ENCODE assay signal across 29 mouse cellular contexts in the genomic region with DNA sequence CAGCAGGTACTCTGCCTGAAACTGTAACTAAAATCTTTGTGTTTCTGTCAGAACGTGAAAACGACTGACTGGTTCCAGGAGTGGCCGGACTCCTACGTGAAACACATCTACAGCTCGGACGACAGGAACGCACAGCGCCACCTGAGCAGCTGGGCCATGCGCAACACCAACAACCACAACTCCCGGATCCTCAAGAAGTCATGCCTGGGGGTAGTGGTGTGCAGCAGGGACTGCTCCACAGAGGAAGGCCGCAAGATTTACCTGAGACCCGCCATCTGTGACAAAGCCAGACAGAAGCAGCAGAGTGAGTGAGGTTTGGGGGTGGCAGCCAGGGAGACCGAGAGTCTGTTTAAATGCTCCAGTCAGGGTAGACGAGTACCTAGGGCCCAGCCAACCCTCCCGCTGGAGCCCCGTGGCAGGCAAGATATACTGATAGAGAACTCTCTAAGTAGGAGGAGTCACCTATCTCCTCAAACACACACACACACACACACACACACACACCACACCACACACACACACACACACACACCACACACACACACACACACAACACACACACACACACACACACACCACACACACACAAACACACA. TPM values are rescaled to one million over a fixed set of nuclear protein-coding genes. Genes with fewer than 3 reads are reported as not detected.
DNase-seq lines count a peak whose midpoint lies in the region; ATAC-seq and TF ChIP-seq lines count a peak whose summit lies in the region.
"Had no signal": no experiment of that assay in that cellular context is flagged by ENCODE, and none has a peak within 500 bp of the region (broad histone marks: within the 10 kb centered on the region; RNA-seq: fewer than 3 reads in every experiment).

No protein-coding gene starts in this region.

- no peak overlapping the region for H3K4me2 ChIP-seq in liver, embryonic 16.5 days (ENCODE audit: low read depth, low read length)
- H3K4me2 ChIP-seq: limb, embryonic 15.5 days; midbrain, embryonic 11.5 days; neural tube, embryonic 15.5 days had no signal

- no peak overlapping the region for H3K27ac ChIP-seq in liver, embryonic 16.5 days (ENCODE audit: low read length)
- H3K27ac ChIP-seq: heart, embryonic 10.5 days; hindbrain, embryonic 10.5 days; left cerebral cortex, adult 2 months; limb, embryonic 15.5 days; macrophage; neural tube, embryonic 15.5 days had no signal

- peak; percentile 24 for DNase-seq in ES-CJ7 (ENCODE audit: low read depth, low spot score)
- no peak for DNase-seq in left cerebral cortex, postnatal 4 days
- DNase-seq in cerebellum, adult 9-10 months = no peak
- DNase-seq in right cerebral cortex, postnatal 25 days = no peak
- DNase-seq: adrenal gland, adult 8-10 months; cerebellum, adult 2 months; cerebellum, postnatal 36 days; layer of hippocampus, adult 9-11 months had no signal

- TF ChIP-seq CTCF in E14TG2a.4 (conservative IDR thresholded peaks at IDR 0.05; ENCODE audit: low read length) = no peak

- intact Hi-C loops in left cerebral cortex, postnatal 4 days (cut with DNase I) = no loop called here

- 65% methylated on average over 16 of the region's 16 CpGs for WGBS in liver, embryonic 16.5 days (ENCODE audit: insufficient replicate concordance)

- H3K36me3 ChIP-seq in E14TG2a.4 (ENCODE audit: insufficient read depth, low read length) = no peaks in the 10 kb centered on the region
- no peaks in the 10 kb centered on the region for H3K36me3 ChIP-seq in liver, embryonic 16.5 days (ENCODE audit: control insufficient read depth, insufficient read depth)
- H3K36me3 ChIP-seq: heart, embryonic 10.5 days; hindbrain, embryonic 10.5 days; limb, embryonic 15.5 days; neural tube, embryonic 15.5 days had no signal

- H3K9me3 ChIP-seq in E14TG2a.4 (ENCODE audit: low read length) = no peaks in the 10 kb centered on the region
- no peaks in the 10 kb centered on the region for H3K9me3 ChIP-seq in liver, embryonic 16.5 days (replicated peaks; ENCODE audit: control insufficient read depth, low read length)
- H3K9me3 ChIP-seq: heart, embryonic 10.5 days; hindbrain, embryonic 10.5 days; limb, embryonic 15.5 days; neural tube, embryonic 15.5 days had no signal

- peaks cover 10% of the 10 kb centered on the region; the same call in 1 of the 2 replicates for H3K27me3 ChIP-seq in E14TG2a.4 (ENCODE audit: insufficient read depth, low read length)
- no peaks in the 10 kb centered on the region for H3K27me3 ChIP-seq in liver, embryonic 16.5 days (ENCODE audit: control insufficient read depth, insufficient read depth, low read depth, low read length)
- H3K27me3 ChIP-seq: limb, embryonic 15.5 days; neural tube, embryonic 15.5 days had no signal

- H3K4me3 ChIP-seq in E14TG2a.4 (replicated peaks; ENCODE audit: low read length) = peak overlapping the region; percentile 39; the same call in 1 of the 2 replicates
- H3K4me3 ChIP-seq in liver, embryonic 16.5 days (ENCODE audit: low read depth, low read length) = no peak overlapping the region
- H3K4me3 ChIP-seq: heart, embryonic 10.5 days; hindbrain, embryonic 10.5 days; left cerebral cortex, adult 2 months; limb, embryonic 15.5 days; neural tube, embryonic 15.5 days had no signal

- no peak overlapping the region for H3K9ac ChIP-seq in liver, embryonic 16.5 days (ENCODE audit: low read depth, low read length)
- H3K9ac ChIP-seq: limb, embryonic 15.5 days; neural tube, embryonic 15.5 days had no signal

- peak; percentile 52; the same call in 1 of the 2 replicates for ATAC-seq in common myeloid progenitor, adult 5-6 weeks (replicated peaks; ENCODE audit: low read depth, poor library complexity, severe bottlenecking)
- 0 out of 2 replicates have a peak, but pooled peaks have one; percentile 39 for ATAC-seq in liver, embryonic 16.5 days (ENCODE audit: low read depth)
- ATAC-seq: forebrain, embryonic 14.5 days; hindbrain, embryonic 16.5 days; intestine, embryonic 16.5 days; lung, postnatal 0 days had no signal

- H3K4me1 ChIP-seq in E14TG2a.4 (replicated peaks; ENCODE audit: low read depth, low read length) = peaks cover 19% of the 10 kb centered on the region
- peaks cover 4% of the 10 kb centered on the region for H3K4me1 ChIP-seq in liver, embryonic 16.5 days (ENCODE audit: control insufficient read depth, low read depth, low read length)
- H3K4me1 ChIP-seq: neural tube, embryonic 15.5 days had no signal

RNA-seq across cellular contexts. Expression of a gene that starts 7.9 kb away (rescaled TPM):
- not detected in 2 replicates for total RNA-seq in common myeloid progenitor, adult 5-6 weeks (2017)
- not detected in 2 replicates for polyA plus RNA-seq in liver, embryonic 16.5 days (2015; fragmentation: Nextera tagmentation; extraction: Ambion mirVana)
- not detected for total RNA-seq in left cerebral cortex, postnatal 4 days (2021)
- total RNA-seq: adrenal gland, adult 8-10 months; gastrocnemius, adult 8-10 months; granulocyte monocyte progenitor cell, adult 5-6 weeks; left cerebral cortex, adult 2 months; left cerebral cortex, postnatal 36 days had no signal
- polyA plus RNA-seq: C2C12; cerebellum, adult 2 months; forebrain, embryonic 14.5 days; heart, embryonic 10.5 days; heart, postnatal 0 days; hindbrain, embryonic 16.5 days; intestine, embryonic 16.5 days; large intestine, adult 2 months; limb, embryonic 15.5 days; macrophage; neural tube, embryonic 15.5 days; urinary bladder, adult 2 months had no signal

RNA-seq across cellular contexts. Expression of a gene that starts 49.2 kb away (rescaled TPM):
- total RNA-seq in common myeloid progenitor, adult 5-6 weeks (2017) = 62.7 and 68.9 TPM in 2 replicates
- 65.3 and 66.2 TPM in 2 replicates for polyA plus RNA-seq in liver, embryonic 16.5 days (2015; fragmentation: Nextera tagmentation; extraction: Ambion mirVana)
- total RNA-seq in left cerebral cortex, postnatal 4 days (2021) = 10 to 100 TPM; 80.3 to 85.6 TPM

RNA-seq across cellular contexts. Expression of a gene that starts 49.4 kb away (rescaled TPM):
- total RNA-seq in common myeloid progenitor, adult 5-6 weeks (2017) = 17.9 and 27.0 TPM in 2 replicates
- 4.6 and 5.5 TPM in 2 replicates for polyA plus RNA-seq in liver, embryonic 16.5 days (2015; fragmentation: Nextera tagmentation; extraction: Ambion mirVana)
- total RNA-seq in left cerebral cortex, postnatal 4 days (2021) = 10 to 100 TPM; 59.9 to 64.0 TPM
